Mouse (Mus musculus) NIH3T3 (cell line): ENCODE data around the gene Bco2.

Experiments used
- DNase-seq: peaks from one replicate; pipeline ENCODE4 v3.0.0-alpha.2; 2012; ENCODE audit warnings: low read depth

Gene Bco2

DNA sequence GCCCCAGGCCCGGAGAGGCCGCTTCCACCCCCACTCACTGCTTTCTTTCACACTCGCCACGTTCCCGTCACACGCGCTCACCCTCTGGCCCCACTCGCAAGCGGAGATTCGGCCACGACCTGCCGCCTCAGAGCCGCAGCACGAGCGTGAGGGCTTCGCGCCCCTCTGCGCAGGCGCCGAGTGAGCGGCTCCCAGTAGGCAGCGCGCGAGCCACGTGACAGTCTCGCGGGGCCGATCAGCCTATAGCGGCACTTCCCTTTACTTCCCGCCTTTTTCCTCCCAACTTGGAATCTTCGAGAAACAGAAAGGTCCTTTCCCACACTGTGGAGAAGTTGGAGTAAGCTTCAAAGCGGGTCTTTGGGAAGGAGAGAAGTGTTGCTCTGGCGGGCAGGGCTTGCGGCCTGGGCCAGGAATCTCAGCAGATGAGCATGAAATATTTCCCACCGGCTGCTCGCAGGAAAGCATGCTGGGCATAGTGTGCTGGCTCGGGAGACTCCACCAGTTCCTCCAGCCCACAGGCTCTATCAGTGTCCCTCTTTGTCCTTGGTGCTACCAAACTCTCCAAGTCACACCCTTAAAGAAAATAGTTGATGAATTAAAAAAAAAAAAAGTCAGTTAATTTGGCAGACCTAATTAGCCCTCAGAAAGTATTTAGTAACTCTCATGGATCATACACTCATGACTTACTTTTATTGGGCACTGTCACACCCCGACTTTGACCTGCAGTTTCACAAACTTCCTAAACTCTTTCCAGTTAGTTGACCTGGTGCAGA lies 6.3 kb upstream of the Bco2 start, which contains the start of gene Tex12:
Gene Tex12, minus strand, starts transcription at position 181 of the 773 bp plus-strand sequence.
- no peak for DNase-seq

DNA sequence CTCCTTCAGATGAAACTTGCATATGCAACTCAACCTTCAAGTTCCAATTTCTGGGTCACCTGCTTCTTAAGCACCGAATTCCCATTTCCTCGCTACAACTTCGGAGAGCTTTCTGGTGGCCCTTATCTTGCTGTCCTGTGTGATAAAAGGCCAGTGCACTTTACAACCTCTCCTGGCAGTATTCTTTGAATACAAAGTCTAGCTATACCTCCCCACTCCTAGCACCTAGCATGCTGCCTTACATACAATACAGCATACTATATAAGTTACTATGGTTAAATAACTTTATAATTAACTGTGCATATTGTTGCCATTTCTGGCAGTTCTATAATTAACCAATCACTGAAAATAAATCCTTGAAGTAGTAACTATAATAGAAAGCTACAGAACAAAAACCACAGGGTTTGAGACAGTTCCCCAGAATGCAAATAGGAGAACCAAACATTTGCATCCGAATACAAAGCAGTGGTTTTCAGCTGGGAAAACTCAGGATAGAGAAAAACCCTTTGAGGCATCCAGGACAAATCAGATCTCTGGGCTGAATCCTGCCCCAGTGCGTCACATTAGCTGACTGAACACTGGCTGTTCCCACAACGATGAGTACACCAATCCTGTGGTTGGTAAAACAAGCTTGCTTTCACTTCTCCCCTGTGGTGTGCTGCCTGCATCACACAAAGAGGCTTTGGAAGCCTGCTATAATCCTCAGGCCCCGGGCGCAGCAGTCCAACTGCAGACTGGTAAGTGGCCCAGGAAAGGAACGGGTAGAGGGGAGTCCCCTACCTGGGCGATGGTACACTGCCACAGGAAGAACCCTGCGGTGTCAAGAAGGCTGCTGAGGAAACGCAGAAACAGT lies 514 bp downstream of the Bco2 start, which contains the start of gene Il18:
Gene Il18, plus strand, starts transcription at position 587 of the 853 bp plus-strand sequence.
- DNase-seq: peak; percentile 83

DNA sequence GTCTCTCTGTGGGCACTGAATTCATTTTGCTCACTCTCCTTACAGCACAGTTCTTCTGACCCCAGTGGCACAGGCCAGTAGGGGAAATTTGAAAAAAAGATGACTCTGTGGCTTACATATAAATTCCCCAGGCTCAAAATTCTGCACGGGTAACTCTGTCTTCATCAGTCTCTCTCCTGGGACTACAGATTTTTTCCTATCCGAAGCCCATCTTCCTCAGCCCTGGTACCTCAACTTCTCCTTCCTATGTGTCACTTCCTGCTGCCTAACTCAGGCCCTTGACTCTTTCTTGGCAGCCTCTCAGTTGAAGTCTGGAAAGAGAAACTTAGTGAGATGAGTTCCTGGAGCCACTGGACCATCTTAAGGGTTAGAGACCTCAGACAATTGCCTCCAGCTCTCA lies 1.4 kb downstream of the Bco2 start:
- DNase-seq: no peak

DNA sequence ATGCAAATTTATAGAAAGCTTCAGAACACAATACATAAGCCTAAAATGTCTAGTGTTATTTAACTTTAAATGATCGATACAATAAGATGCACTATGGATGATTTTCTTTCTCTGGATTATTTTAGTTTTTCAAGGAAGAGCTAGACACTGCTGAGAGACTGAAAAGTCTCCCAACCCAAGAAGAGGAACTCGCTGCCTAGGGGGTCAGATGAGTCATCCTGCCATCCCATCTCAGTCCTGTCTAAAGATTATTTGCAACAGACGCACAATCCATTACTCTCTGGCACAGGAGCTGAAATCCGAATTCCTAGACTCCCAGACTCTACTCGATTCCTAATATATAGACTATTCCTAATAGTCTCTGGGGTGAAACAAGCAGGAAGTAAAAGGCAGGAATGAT lies 2.8 kb downstream of the Bco2 start:
- peak; percentile 25 for DNase-seq

DNA sequence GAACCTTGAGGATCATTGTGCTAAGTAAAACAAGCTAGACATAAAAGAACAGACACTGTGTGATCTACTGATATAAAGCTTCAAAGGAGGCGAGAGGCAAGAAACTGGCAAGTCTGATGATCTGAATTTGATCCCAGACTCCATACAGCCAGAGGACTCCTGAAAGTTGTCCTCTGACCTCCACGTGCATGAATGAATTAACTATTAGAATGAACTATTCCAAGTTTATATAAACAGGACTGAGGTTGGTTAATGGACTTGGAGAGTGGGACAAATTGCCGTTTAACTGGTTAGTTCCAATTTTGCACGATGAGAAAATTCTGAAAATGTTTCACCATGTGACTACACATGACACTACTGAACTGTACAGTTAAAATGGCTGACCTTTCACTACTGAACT lies 6.0 kb downstream of the Bco2 start:
- DNase-seq: no peak

DNA sequence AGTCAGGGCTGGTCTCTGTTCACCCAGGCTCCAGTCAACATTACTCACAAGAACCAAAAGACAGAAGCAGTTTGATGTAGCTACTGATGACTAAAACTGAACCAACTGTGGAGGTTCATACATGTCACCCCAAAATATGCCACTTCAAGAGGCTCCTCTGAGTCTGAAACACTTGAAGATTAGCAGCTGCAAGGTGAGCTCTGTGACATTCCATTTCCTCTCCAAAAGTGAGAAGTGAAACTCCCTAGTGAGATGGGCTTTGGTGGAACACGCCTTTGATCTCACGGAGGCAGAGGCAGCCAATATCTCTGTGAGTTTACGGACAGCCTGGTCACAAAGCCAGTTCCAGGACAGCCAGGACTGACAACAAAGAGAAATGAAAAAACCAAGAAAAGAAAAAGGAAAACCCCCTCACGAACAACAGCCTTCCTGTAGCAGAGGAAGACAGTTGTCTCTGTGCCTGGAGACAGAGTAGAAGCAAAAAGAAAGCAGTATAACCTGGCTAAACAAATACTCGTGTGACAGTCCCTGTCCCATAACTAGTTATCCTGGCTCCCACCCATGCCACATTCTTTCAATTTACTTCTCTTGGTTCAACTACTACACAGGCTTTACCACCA lies 7.0 kb downstream of the Bco2 start:
- DNase-seq: no peak

DNA sequence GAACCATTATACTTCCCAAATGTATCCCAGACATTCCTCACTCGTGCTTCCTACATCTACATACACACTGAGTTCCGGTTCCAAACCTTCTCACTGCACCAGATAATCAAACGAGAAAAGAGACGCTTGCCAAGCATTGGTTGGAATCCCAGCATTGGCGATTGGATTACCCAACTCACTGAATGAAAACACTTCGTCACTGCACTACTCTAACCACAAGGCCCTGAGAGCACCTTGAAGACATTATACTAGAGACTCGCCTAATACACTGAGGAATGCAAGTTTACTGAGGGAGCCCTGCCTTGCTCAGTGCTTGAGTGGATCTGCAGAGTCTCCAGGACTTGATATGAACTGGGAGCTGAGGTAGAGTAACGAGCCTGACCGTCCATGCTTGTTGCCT lies 12.6 kb downstream of the Bco2 start:
- peak; percentile 68 for DNase-seq

DNA sequence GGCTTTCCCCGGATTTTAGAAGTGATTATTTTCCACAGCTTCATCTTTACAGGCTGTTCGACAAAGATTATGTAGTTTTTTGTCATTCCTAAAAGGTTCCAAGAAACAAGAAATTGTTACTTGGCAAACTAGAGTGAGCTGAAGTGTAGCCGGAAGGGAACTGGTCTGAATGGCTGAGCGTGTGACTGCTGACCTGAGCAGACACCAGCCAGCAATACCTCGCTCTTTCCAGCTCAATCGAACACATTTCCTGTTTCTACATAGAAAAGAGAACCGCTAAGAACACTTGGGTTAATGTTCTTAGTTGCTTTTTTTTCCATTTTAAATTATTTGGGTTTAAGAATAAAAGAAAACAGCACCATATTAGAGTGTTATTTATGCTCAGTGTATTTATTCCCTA lies 14.8 kb downstream of the Bco2 start:
- DNase-seq: no peak

DNA sequence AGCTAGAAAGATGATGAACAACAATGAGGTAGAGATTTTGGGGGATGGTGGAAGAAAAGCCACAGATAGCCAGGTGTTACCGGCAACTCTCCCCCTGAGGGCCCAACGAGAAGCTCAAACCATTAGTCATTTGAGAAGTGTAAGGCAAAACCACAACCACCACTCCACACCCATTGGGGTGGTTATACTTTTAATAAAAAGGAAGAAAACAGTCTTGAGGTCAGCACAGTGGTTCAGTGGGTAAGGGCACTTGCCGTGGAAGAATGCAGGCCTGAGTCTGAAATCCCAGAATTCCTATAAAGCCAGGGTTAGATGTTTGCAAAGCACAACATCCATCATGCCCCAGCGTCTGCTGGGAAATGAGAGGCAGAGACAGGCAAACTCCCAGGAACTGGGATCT lies 17.7 kb downstream of the Bco2 start:
- DNase-seq: peak; percentile 35

DNA sequence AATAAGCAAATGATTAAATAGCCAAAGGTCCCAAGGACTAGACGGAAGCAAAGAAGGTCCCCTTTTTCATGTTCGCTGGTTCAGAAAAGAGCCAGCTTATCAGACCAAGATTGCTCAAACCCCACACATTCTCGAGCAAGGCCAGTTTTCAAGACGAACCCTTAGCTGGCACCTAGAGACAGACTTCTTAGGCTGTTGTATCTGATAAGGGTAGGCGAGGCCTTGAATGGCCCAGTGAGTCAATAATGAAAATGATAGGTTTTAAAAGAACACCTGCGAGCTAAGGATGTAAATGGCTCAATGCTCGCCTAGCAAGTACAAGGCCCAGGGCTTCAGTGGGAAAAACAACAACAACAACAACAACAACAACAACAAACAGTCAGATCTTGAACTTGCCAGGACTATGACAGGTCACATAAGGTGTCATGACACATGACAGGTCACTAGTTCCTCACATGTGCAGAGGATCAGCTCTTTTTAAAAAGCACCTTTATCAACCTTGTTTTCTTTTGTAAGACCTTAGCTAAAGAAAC lies 18.3 kb downstream of the Bco2 start:
- no peak for DNase-seq

DNA sequence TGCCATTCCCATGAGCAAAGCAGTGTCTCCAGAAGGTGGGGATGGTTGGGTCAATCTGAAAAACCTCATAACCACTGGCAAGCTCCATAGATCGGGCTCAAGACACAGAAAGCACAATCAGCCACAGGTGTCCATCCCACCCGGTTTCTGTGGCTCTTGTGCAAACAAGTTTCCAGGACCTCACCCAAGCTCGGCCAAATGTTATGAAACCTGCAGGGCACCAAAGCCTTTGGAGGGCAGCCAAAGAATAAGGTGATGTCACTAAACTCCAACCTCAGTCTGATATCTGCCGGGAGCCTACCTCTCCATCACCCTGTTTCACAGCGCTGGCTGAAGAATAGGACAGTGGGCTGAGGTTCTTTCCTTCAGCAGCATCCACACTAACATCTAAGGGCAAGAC lies 19.1 kb downstream of the Bco2 start:
- DNase-seq: no peak

DNA sequence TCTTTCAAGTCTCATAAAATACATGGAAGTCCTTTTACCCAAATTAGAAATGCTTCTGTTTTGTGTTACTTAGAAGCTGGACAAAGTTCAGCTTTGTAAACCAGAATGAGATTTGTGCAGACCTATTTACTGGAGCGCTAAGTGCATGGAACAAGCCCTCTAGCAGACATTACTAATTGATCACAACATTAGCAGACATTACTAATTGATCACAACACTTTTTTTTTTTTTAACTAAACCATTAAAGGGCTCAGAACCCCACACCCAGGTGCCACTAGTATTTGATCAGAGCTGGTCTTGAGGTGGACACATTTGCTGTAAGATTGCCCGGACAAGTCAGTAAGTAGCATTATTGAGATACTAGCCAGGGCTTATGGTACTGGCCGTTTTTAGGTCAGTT lies 21.2 kb downstream of the Bco2 start:
- no peak for DNase-seq

DNA sequence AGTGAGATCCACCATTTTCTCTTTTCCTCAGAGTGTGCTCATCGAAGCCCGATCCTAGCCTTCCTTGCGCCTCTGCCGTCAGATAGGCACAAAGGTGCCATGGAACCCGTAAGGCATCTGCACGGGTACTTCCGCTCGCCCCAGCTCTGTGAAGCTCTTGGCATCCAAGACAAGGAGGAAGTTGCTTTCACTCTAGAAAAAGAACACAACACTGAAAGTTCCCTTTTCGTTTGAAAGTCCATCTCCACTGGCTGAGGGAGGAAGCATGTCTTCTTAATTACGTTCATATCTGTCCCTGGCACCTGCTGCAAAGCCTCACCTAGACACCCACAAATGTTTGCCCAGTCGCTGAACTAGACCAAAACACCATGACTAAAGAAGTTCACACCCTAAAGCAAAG lies 21.7 kb downstream of the Bco2 start:
- no peak for DNase-seq

DNA sequence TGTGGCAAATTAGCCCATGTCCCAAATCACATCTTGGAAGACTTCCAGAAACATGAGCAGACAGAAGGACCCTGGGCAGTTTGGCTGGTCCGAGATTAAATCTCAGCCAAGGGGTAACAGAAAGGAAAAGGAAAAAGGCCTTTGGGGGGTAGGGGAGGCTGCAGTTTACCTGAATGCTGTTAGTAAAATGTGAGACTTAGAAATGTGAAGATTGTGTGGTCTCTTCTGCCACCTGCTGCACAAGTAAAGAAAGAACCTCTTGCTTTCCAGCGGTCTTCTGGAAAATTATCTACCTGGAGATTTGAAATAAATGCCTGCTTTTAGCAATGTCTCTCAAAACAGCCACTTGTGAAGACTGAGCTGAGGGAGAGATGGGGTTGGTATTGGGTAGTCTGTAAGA lies 24.1 kb downstream of the Bco2 start:
- peak; percentile 69 for DNase-seq

DNA sequence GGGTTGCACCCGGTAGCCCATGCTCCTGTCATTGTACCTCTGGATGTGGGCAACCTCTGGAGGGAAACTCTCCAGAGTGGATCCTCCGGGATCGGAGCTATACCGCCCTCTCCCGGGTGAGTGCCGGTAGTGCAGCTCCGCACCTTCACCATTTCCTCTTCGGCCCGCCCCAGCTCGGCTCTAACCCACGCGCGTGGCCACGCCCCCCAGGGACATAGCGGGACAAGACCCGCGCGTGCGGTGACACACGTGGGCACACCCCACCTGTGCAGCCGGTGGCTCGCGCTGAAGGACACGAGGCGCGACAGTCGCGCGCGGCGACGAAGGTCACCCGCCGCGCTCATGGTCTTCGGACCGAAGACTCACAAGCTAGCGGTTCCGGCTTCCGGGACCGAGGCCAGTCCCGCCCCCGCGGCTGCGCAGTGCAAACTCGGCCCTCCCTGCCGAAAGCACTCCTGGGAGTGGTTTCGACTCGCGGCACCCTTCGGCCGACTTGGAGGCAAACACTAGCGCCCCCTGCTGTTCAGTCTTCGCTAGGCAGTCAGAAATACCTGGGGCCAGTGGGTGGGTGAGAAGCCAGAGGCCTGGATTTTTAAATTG lies 26.6 kb downstream of the Bco2 start, which contains the start of gene Pts:
Gene Pts, minus strand, starts transcription at position 432 of the 600 bp plus-strand sequence.
- DNase-seq: peak; percentile 98

DNA sequence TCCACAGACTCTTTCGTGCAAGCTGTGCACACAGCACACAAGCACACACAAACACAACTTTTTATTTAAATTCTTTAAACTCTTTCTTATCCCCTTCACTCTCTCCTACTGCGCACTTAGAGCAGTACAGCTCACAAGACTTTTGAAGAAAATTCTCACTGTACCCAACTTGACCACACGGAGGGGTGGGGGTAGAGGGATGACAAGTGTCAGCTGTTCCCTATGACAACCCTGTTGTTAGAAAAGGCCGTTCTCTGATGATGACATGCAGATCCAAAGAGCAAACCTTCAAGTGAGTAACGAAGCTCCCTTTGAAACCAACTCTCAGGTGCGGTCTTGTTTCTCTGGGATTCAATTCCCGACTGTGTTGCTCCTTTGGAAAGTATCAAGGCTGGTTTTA lies 27.1 kb downstream of the Bco2 start:
- no peak for DNase-seq

DNA sequence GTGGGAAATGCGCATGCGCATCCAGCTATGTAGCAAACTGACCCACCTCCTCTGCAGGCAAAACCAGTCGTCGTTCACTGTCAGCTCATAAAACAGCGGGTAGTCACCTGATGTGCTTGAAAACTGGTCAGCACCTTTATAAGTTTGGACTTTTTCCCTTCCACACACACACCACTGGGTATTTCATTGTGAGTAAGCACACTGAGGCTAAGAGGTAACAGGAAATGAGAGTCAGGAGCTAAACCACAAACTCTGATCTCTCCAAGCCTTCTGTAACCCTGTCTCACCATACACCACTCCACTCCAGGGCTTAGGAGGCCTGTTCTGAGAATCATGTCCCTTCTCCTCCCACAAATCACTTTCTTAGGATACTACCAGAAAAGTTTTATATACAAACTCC lies 29.4 kb downstream of the Bco2 start:
- DNase-seq: no peak

DNA sequence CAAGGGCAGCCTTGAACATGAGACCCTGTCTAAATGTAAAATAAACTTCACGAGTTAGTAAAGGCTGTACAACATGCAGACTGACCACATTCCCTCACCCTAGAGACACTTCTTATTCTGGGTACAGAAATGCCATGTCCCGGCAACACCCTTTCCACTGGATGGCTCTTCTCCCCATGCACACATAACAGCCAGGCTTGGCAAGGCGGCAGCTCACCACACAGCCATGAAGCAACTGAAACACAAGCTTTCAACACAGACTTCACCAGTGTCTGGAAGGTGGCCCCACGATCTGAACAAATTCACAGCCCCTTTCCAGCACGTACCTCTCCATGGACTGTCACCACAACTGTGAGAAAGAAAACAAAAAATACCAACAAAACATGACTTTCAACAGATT lies 30.0 kb downstream of the Bco2 start:
- no peak for DNase-seq

DNA sequence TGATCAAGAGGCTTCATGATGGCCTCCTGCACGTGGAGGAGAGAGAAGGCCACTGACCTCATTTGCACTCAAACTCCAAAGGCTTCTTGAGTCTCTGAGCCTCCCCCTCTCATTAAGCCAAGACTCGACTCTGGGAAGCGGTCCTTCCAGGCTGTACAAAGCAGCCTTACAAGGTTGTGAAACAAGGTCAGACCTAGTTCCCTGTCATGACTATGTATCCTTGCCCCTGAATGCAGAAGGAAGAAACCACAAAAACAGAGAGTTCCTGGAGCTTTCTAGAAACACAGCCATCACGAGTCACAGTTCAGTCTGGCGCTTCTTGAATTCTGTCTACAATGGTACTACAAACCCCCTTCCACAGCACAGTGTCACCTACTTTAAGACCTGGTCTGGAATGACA lies 32.4 kb downstream of the Bco2 start:
- no peak for DNase-seq

DNA sequence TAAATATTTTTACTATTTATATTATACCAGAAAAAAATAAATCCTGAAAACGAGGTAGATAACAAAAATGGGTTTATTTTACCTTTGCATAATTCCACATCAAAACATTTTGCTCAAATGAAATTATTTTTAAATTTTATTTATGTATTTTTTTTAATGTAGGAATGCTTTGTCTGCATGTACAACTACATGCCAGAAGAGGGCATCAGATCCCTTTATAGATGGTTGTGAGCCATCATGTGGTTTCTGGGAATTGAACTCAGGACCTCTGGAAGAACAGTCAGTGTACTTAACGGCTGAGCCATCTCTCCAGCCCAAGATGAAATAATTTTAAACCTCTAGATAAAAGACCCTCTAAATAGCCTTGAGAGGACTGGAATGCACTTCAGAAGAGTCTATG lies 33.4 kb downstream of the Bco2 start:
- DNase-seq: no peak

DNA sequence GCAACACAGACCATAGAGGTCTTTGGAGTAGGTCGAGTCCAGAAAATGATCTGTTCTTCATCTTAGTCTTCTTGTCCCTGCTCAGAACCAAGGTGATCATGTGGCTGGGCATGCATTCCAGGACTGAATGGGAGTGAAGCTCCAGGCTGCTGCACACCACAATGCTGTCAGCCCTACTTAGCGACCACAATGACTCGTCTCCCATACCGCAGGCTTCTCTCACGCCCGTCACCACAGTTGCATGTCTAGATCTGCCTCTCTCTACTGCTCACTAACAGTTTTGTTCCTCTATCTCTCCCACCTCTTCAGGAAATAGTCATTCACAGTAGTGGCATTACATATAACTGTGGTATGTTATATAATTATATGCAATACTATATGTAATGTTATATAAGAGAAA lies 34.2 kb downstream of the Bco2 start:
- peak; percentile 15 for DNase-seq

DNA sequence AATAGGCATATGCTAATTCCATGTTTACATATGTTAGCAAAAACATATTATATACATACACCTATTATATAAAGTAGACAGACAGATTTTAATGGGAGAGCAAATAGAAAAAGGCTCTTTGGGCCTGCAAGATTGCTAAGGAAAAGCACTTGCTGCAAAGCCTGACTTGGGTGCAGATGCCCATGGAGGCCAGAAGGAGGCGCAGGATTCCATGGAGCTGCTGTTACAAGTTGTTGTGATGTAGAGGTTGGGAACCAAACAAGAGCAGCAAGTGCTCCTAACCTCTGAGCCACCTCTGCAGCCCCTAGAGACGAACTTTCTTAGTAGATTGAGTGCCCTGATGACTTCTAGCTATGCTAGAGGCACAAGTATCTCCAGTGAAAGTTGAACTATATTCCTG lies 36.2 kb downstream of the Bco2 start:
- DNase-seq: peak; percentile 54
